Mouse (Mus musculus) midbrain, postnatal 0 days (tissue): Measurements from ENCODE around the gene Actb. TPM values are rescaled to one million over a fixed set of nuclear protein-coding genes. Genes with fewer than 3 reads are reported as not detected.

Source experiments
- ATAC-seq: fragments of 200-750 bp; cut with Nextera tagmentation; 2 replicates; pipeline ENCODE4 v1.8.0; 2017; ENCODE audit warnings: moderate number of reproducible peaks, mild to moderate bottlenecking, moderate TSS enrichment, moderate library complexity; ENCODE audit not compliant: low FRiP score
- DNase-seq: peaks from one replicate; pipeline ENCODE4 v3.0.0-alpha.2; 2015; ENCODE audit warnings: low spot score
- H3K27ac ChIP-seq: fragments of 300-500 bp; sonication (generic); 2 replicates; pipeline ENCODE4 v1.5.1; 2014; ENCODE audit warnings: low read depth, mild to moderate bottlenecking, low read length, mixed read lengths
- H3K27me3 ChIP-seq: fragments of 300-500 bp; sonication (generic); 2 replicates; pipeline ENCODE4 v1.6.1; 2014; ENCODE audit warnings: low read length, control low read depth, mixed read lengths; ENCODE audit not compliant: insufficient read depth
- H3K36me3 ChIP-seq: fragments of 300-500 bp; sonication (generic); 2 replicates; pipeline ENCODE4 v1.6.1; 2014; ENCODE audit warnings: low read length, control low read depth, mixed read lengths; ENCODE audit not compliant: insufficient read depth
- H3K4me1 ChIP-seq: fragments of 300-500 bp; sonication (generic); 2 replicates; pipeline ENCODE4 v1.6.1; 2014; ENCODE audit warnings: mild to moderate bottlenecking, control low read depth, antibody characterized with exemption, low read length, mixed read lengths; ENCODE audit not compliant: insufficient read depth
- H3K4me2 ChIP-seq: fragments of 300-500 bp; sonication (generic); 2 replicates; pipeline ENCODE4 v1.6.1; 2014; ENCODE audit warnings: low read depth, mild to moderate bottlenecking, low read length, mixed read lengths; ENCODE audit not compliant: poor library complexity, severe bottlenecking
- H3K4me3 ChIP-seq: fragments of 300-500 bp; sonication (generic); 2 replicates; pipeline ENCODE4 v1.5.1; 2014; ENCODE audit warnings: low read depth, mild to moderate bottlenecking, low read length, moderate library complexity
- H3K9ac ChIP-seq: fragments of 300-500 bp; sonication (generic); replicated peaks from 2 replicates; pipeline ENCODE4 v1.6.1; 2014; ENCODE audit warnings: mild to moderate bottlenecking, low read length, moderate library complexity, mixed read lengths; ENCODE audit not compliant: poor library complexity, severe bottlenecking
- H3K9me3 ChIP-seq: fragments of 300-500 bp; sonication (generic); 2 replicates; pipeline ENCODE4 v1.6.1; 2016; ENCODE audit warnings: low read length, control low read depth
- CTCF ChIP-seq: IDR thresholded peaks from 2 replicates; pipeline ENCODE4 v1.5.1; 2016; ENCODE audit warnings: antibody characterized with exemption, mild to moderate bottlenecking
- WGBS: fragments of 180-500 bp; shearing (Covaris S2); extraction: QIAGEN DNeasy Blood & Tissue Kit; methylation state at CpG from one replicate; pipeline ENCODE4 v1.1.7; 2014; 5-methylcytosine and 5-hydroxymethylcytosine counted together
- polyA plus RNA-seq: library from polyadenylated mRNA; unstranded; fragments of >200 nt; fragmentation: Nextera tagmentation; extraction: Ambion mirVana; gene quantifications from 2 replicates; pipeline ENCODE4 v1.2.1, GENCODE M21; 2015
- total RNA-seq: library from RNA; depleted of rRNA; stranded (reverse); fragments of >200 nt; gene quantifications from 2 replicates; pipeline ENCODE4 v1.2.3, GENCODE M21; 2014; rRNA removed

Actb gene
- total and polyA plus RNA-seq, 2 experiments from 2014 or later = 5,191 to 17,004 TPM

- WGBS = 80% methylated on average over 10 of the region's 10 CpGs
- Histone ChIP-seq H3K36me3 (no peaks in the 10 kb centered on the region), H3K4me1 (no peaks in the 10 kb centered on the region; the same call in 1 of the 2 replicates), H3K4me3 (no peak overlapping the region), H3K4me2 (no peak overlapping the region), H3K27ac (no peak overlapping the region), H3K9ac (no peak overlapping the region), H3K9me3 (no peaks in the 10 kb centered on the region), H3K27me3 (no peaks in the 10 kb centered on the region)
- DNase-seq (peak; percentile 81), ATAC-seq (peak; percentile 46; the same call in 1 of the 2 replicates)
- TF ChIP-seq CTCF = peak; percentile 83
Measured at GRCm38 (mm10) chr5:142854877-142855276, 51.7 kb downstream of the Actb start.

GRCm38 (mm10) chr5:142853585-142853984, 53.0 kb downstream of the Actb start:
- Histone ChIP-seq H3K36me3 (no peaks in the 10 kb centered on the region), H3K4me3 (no peak overlapping the region), H3K27ac (no peak overlapping the region), H3K4me2 (no peak overlapping the region), H3K9ac (no peak overlapping the region), H3K9me3 (no peaks in the 10 kb centered on the region), H3K4me1 (no peaks in the 10 kb centered on the region; the same call in 1 of the 2 replicates), H3K27me3 (no peaks in the 10 kb centered on the region)
- no peak for TF ChIP-seq CTCF
- no peak for ATAC-seq
- DNase-seq = no peak
- WGBS = 78% methylated on average over 6 of the region's 6 CpGs

Other genes with a start within 250 kb of the Actb start
- 59.8 and 67.1 TPM in 2 replicates for gene Slc29a4, start 214.2 kb downstream of the Actb start, total RNA-seq
- gene Slc29a4, start 214.2 kb downstream of the Actb start, polyA plus RNA-seq = 67.4 and 67.6 TPM in 2 replicates
- 114 and 142 TPM in 2 replicates for gene Tnrc18, start 89.1 kb downstream of the Actb start, total RNA-seq
- 17.4 and 19.4 TPM in 2 replicates for gene Tnrc18, start 89.1 kb downstream of the Actb start, polyA plus RNA-seq
- 52.8 and 67.5 TPM in 2 replicates for gene Fbxl18, start 11.3 kb downstream of the Actb start, total RNA-seq
- 25.5 and 27.5 TPM in 2 replicates for gene Fbxl18, start 11.3 kb downstream of the Actb start, polyA plus RNA-seq
- gene Fscn1, start 53.6 kb upstream of the Actb start, total RNA-seq = 536 and 616 TPM in 2 replicates
- gene Fscn1, start 53.6 kb upstream of the Actb start, polyA plus RNA-seq = 485 and 504 TPM in 2 replicates
- 37.0 and 40.7 TPM in 2 replicates for gene Rnf216, start 206.2 kb upstream of the Actb start, total RNA-seq
- 22.1 and 27.5 TPM in 2 replicates for gene Rnf216, start 206.2 kb upstream of the Actb start, polyA plus RNA-seq
- not detected in 2 replicates for gene Olfr718-ps1, start 240.8 kb upstream of the Actb start, total RNA-seq
- gene Olfr718-ps1, start 240.8 kb upstream of the Actb start, polyA plus RNA-seq = not detected in 2 replicates